Comparison of ENCODE assay signal across 16 mouse cellular contexts in genomic region chr9:27646956-27647355, GRCm38 (mm10).
"Had no signal": no experiment of that assay in that cellular context is flagged by ENCODE, and none has a peak within 500 bp of the region (broad histone marks: within the 10 kb centered on the region; RNA-seq: fewer than 3 reads in every experiment).

No protein-coding gene starts in this region.

- H3K4me2 ChIP-seq: limb, embryonic 13.5 days; liver, embryonic 12.5 days; liver, embryonic 15.5 days; lung, embryonic 15.5 days; midbrain, embryonic 13.5 days had no signal

- H3K27me3 ChIP-seq: limb, embryonic 13.5 days; liver, embryonic 12.5 days; liver, embryonic 15.5 days; lung, embryonic 15.5 days; megakaryocyte, embryonic 14.5 days; midbrain, embryonic 13.5 days had no signal

- H3K4me1 ChIP-seq: limb, embryonic 13.5 days; liver, embryonic 15.5 days; lung, embryonic 15.5 days; midbrain, embryonic 10.5 days; midbrain, embryonic 13.5 days had no signal

- H3K27ac ChIP-seq: limb, embryonic 10.5 days; limb, embryonic 13.5 days; liver, embryonic 12.5 days; liver, embryonic 15.5 days; lung, embryonic 15.5 days; midbrain, embryonic 10.5 days; midbrain, embryonic 13.5 days had no signal

- DNase-seq: kidney, adult 18-20 months; kidney, adult 9 months; kidney, postnatal 14 days; liver; thymus, adult 18-20 months; thymus, postnatal 36 days had no signal

- ATAC-seq: intestine, embryonic 16.5 days; liver, embryonic 12.5 days; midbrain, embryonic 13.5 days; midbrain, embryonic 16.5 days had no signal

- H3K36me3 ChIP-seq: limb, embryonic 10.5 days; limb, embryonic 13.5 days; liver, embryonic 12.5 days; liver, embryonic 15.5 days; lung, embryonic 15.5 days; midbrain, embryonic 10.5 days; midbrain, embryonic 13.5 days had no signal

- H3K4me3 ChIP-seq: limb, embryonic 10.5 days; limb, embryonic 13.5 days; liver, embryonic 12.5 days; liver, embryonic 15.5 days; lung, embryonic 15.5 days; megakaryocyte, embryonic 14.5 days; midbrain, embryonic 10.5 days; midbrain, embryonic 13.5 days had no signal

- H3K9me3 ChIP-seq: limb, embryonic 10.5 days; limb, embryonic 13.5 days; liver, embryonic 12.5 days; liver, embryonic 15.5 days; lung, embryonic 15.5 days; midbrain, embryonic 10.5 days; midbrain, embryonic 13.5 days had no signal

- H3K9ac ChIP-seq: limb, embryonic 13.5 days; liver, embryonic 12.5 days; liver, embryonic 15.5 days; lung, embryonic 15.5 days; midbrain, embryonic 13.5 days had no signal
